18 mouse cellular contexts compared by ENCODE assay signal in the genomic region with DNA sequence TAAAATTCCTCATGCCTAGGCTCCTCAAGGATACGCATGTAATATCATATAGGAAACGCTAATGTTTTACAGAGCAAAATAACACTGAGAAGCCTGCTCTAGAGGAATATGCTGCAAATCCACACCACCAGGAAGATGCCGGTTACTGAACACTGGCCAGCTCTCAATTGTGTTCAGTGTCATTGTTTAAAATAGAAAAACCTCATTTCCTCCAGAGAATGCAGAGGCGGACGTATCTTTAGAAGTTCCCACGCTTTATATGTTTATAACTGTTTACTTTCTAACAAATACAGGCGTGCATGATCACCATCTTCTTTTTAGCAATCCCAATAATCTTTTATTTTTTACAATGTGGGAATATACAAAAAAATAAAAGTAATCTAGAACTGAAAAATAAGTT. TPM values are rescaled to one million over a fixed set of nuclear protein-coding genes. Genes with fewer than 3 reads are reported as not detected.
DNase-seq lines count a peak whose midpoint lies in the region; ATAC-seq and TF ChIP-seq lines count a peak whose summit lies in the region.
"Had no signal": no experiment of that assay in that cellular context is flagged by ENCODE, and none has a peak within 500 bp of the region (broad histone marks: within the 10 kb centered on the region; RNA-seq: fewer than 3 reads in every experiment).

No protein-coding gene starts in this region.

- no peak for TF ChIP-seq EP300 in heart, postnatal 0 days (IDR thresholded peaks at IDR 0.05; ENCODE audit: low read depth)

- no peak for DNase-seq in heart, postnatal 0 days (ENCODE audit: low spot score)
- no peak for DNase-seq in heart, adult 11 months
- DNase-seq in lung, postnatal 4 days, result no peak
- peak; percentile 13 for DNase-seq in lung, postnatal 14 days
- no peak for DNase-seq in frontal cortex, postnatal 36 days (ENCODE audit: low spot score in 2 of 2)
- DNase-seq: adrenal gland, adult 8-10 months; adrenal gland, postnatal 36 days; cerebellum, adult 11 months; cerebellum, adult 9-10 months; cerebellum, postnatal 25 days; gastrocnemius, postnatal 10 days had no signal

- H3K4me2 ChIP-seq in heart, postnatal 0 days (ENCODE audit: low read depth, low read length), result no peak overlapping the region
- no peak overlapping the region for H3K4me2 ChIP-seq in lung, embryonic 16.5 days (ENCODE audit: low read depth, low read length)
- H3K4me2 ChIP-seq in forebrain, embryonic 16.5 days (ENCODE audit: low read length), result no peak overlapping the region
- H3K4me2 ChIP-seq: embryonic facial prominence, embryonic 12.5 days; forebrain, embryonic 15.5 days; hindbrain, embryonic 13.5 days had no signal

- H3K9me3 ChIP-seq in heart, postnatal 0 days (replicated peaks; ENCODE audit: control insufficient read depth, low read length), result no peaks in the 10 kb centered on the region
- no peaks in the 10 kb centered on the region for H3K9me3 ChIP-seq in lung, embryonic 16.5 days (ENCODE audit: control insufficient read depth, low read length)
- no peaks in the 10 kb centered on the region for H3K9me3 ChIP-seq in forebrain, embryonic 16.5 days (ENCODE audit: control insufficient read depth, low read length)
- H3K9me3 ChIP-seq: embryonic facial prominence, embryonic 12.5 days; forebrain, embryonic 15.5 days had no signal

- WGBS in heart, postnatal 0 days, result 57% methylated on average over 7 of the region's 7 CpGs
- WGBS in lung, embryonic 16.5 days, result 45% methylated on average over 7 of the region's 7 CpGs
- WGBS in forebrain, embryonic 16.5 days, result 72% methylated on average over 7 of the region's 7 CpGs

- TF ChIP-seq CTCF in heart, postnatal 0 days (IDR thresholded peaks at IDR 0.05; ENCODE audit: low read depth), result no peak

- no peaks in the 10 kb centered on the region for H3K27me3 ChIP-seq in heart, postnatal 0 days (ENCODE audit: control insufficient read depth, insufficient read depth, low read length)
- no peaks in the 10 kb centered on the region for H3K27me3 ChIP-seq in lung, embryonic 16.5 days (ENCODE audit: control insufficient read depth, insufficient read depth, low read depth, low read length)
- H3K27me3 ChIP-seq in forebrain, embryonic 16.5 days (replicated peaks; ENCODE audit: control insufficient read depth, insufficient read depth, low read length), result no peaks in the 10 kb centered on the region
- H3K27me3 ChIP-seq: embryonic facial prominence, embryonic 12.5 days; forebrain, embryonic 15.5 days; hindbrain, embryonic 13.5 days had no signal

- no peak overlapping the region for H3K4me3 ChIP-seq in heart, postnatal 0 days (ENCODE audit: low read depth, low read length)
- H3K4me3 ChIP-seq in lung, embryonic 16.5 days (ENCODE audit: low read length), result no peak overlapping the region
- no peak overlapping the region for H3K4me3 ChIP-seq in forebrain, embryonic 16.5 days (replicated peaks; ENCODE audit: low read length)
- H3K4me3 ChIP-seq: embryonic facial prominence, embryonic 12.5 days; forebrain, embryonic 15.5 days; hindbrain, embryonic 13.5 days had no signal

- H3K4me1 ChIP-seq in heart, postnatal 0 days (ENCODE audit: control insufficient read depth, insufficient read depth), result no peaks in the 10 kb centered on the region
- peaks cover 2% of the 10 kb centered on the region; the same call in 1 of the 2 replicates for H3K4me1 ChIP-seq in lung, embryonic 16.5 days (replicated peaks; ENCODE audit: control insufficient read depth, insufficient read depth, low read length)
- no peaks in the 10 kb centered on the region for H3K4me1 ChIP-seq in forebrain, embryonic 16.5 days (replicated peaks; ENCODE audit: control insufficient read depth, insufficient read depth, low read length)
- H3K4me1 ChIP-seq: embryonic facial prominence, embryonic 12.5 days; forebrain, embryonic 15.5 days; hindbrain, embryonic 13.5 days had no signal

- H3K36me3 ChIP-seq in heart, postnatal 0 days (replicated peaks; ENCODE audit: control insufficient read depth, insufficient read depth, low read length), result no peaks in the 10 kb centered on the region
- no peaks in the 10 kb centered on the region for H3K36me3 ChIP-seq in lung, embryonic 16.5 days (ENCODE audit: control insufficient read depth, insufficient read depth, low read length)
- H3K36me3 ChIP-seq in forebrain, embryonic 16.5 days (ENCODE audit: control insufficient read depth, insufficient read depth), result no peaks in the 10 kb centered on the region
- H3K36me3 ChIP-seq: embryonic facial prominence, embryonic 12.5 days; forebrain, embryonic 15.5 days; hindbrain, embryonic 13.5 days had no signal

- H3K9ac ChIP-seq in heart, postnatal 0 days (replicated peaks; ENCODE audit: low read depth, low read length), result no peak overlapping the region
- no peak overlapping the region for H3K9ac ChIP-seq in lung, embryonic 16.5 days (ENCODE audit: low read length)
- no peak overlapping the region for H3K9ac ChIP-seq in forebrain, embryonic 16.5 days (replicated peaks; ENCODE audit: low read depth, low read length)
- H3K9ac ChIP-seq: embryonic facial prominence, embryonic 12.5 days; forebrain, embryonic 15.5 days; hindbrain, embryonic 13.5 days had no signal

- ATAC-seq in heart, postnatal 0 days (ENCODE audit: insufficient read depth, low read depth), result no peak
- peak; percentile 68 for ATAC-seq in lung, embryonic 16.5 days (ENCODE audit: low read depth)
- ATAC-seq in forebrain, embryonic 16.5 days, result no peak
- ATAC-seq: forebrain, embryonic 15.5 days; hindbrain, postnatal 0 days had no signal

- H3K27ac ChIP-seq in heart, postnatal 0 days (ENCODE audit: low read depth), result peak overlapping the region; percentile 48
- H3K27ac ChIP-seq in lung, embryonic 16.5 days (ENCODE audit: low read length), result no peak overlapping the region
- no peak overlapping the region for H3K27ac ChIP-seq in forebrain, embryonic 16.5 days (ENCODE audit: low read length)
- H3K27ac ChIP-seq: embryonic facial prominence, embryonic 12.5 days; forebrain, embryonic 15.5 days; hindbrain, embryonic 13.5 days; hindbrain, postnatal 0 days had no signal

RNA-seq across cellular contexts. Expression of a gene that starts 33.1 kb away (rescaled TPM):
- total RNA-seq in heart, postnatal 0 days (2014; rRNA removed; ENCODE audit: low replicate concordance), result 22.3 and 24.5 TPM in 2 replicates
- 6.2 and 6.9 TPM in 2 replicates for polyA plus RNA-seq in heart, postnatal 0 days (2015; fragmentation: Nextera tagmentation; extraction: Ambion mirVana)
- 17.1 and 18.4 TPM in 2 replicates for polyA plus RNA-seq in lung, embryonic 16.5 days (2015; fragmentation: Nextera tagmentation; extraction: Ambion mirVana)
- 3.0 and 3.1 TPM in 2 replicates for polyA plus RNA-seq in forebrain, embryonic 16.5 days (2015; fragmentation: Nextera tagmentation; extraction: Ambion mirVana)
- total RNA-seq: hematopoietic stem cell, adult 5-6 weeks had no signal
